Mouse (Mus musculus): ENCODE measurements around the gene Cit. TPM values are rescaled to one million over a fixed set of nuclear protein-coding genes. Genes with fewer than 3 reads are reported as not detected.

Gene Cit
- polyA plus RNA-seq, 1 experiment, result 14.1 TPM

DNA sequence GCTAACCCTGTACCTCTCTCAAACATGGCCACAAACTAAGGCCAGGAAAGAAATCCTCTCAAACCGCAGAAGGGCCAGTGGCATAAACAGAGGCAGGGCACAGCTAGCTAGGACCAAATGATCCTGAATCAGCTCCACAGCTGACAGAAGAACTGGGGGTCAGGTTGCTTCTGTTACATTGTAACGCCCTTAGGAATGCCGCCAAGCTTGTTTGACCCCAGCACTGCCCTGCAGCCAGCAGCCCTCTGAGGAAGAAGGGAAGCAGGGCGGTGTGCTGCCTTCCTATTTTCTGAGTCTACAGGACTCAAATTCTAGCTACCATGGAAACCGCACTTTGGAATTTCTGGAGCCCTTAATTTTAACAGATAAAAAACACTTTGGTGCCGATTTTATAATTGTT is 13.6 kb downstream of the Cit start:
- no peak for DNase-seq
- Histone ChIP-seq H3K4me3 (ENCODE audit: control insufficient read depth, insufficient read depth, low read length) (no peak overlapping the region), H3K36me3 (ENCODE audit: control insufficient read depth, insufficient read depth, low read length) (peaks cover 11% of the 10 kb centered on the region; the same call in 1 of the 2 replicates), H3K4me1 (replicated peaks; ENCODE audit: control insufficient read depth, insufficient read depth, low read length) (no peaks in the 10 kb centered on the region), H3K27me3 (ENCODE audit: control insufficient read depth, insufficient read depth, low read length) (no peaks in the 10 kb centered on the region), H3K27ac (ENCODE audit: control insufficient read depth, insufficient read depth, low read length) (no peak overlapping the region)
- 97% methylated on average over 6 of the region's 6 CpGs for WGBS
- TF ChIP-seq CTCF (IDR thresholded peaks at IDR 0.05; ENCODE audit: borderline replicate concordance, control insufficient read depth, extremely low read depth, insufficient read depth, low read length, poor library complexity) (no peak), POLR2A (IDR thresholded peaks at IDR 0.05; ENCODE audit: control insufficient read depth, extremely low read depth, insufficient read depth, low read length, poor library complexity) (no peak)

GRCm38 (mm10) chr5:115859461-115859860 is 14.4 kb downstream of the Cit start:
- TF ChIP-seq CTCF (IDR thresholded peaks at IDR 0.05; ENCODE audit: borderline replicate concordance, control insufficient read depth, extremely low read depth, insufficient read depth, low read length, poor library complexity), result no peak
- no peak for TF ChIP-seq POLR2A (IDR thresholded peaks at IDR 0.05; ENCODE audit: control insufficient read depth, extremely low read depth, insufficient read depth, low read length, poor library complexity)
- no peak for DNase-seq
- no peak overlapping the region for H3K4me3 ChIP-seq (ENCODE audit: control insufficient read depth, insufficient read depth, low read length)
- H3K4me1 ChIP-seq (replicated peaks; ENCODE audit: control insufficient read depth, insufficient read depth, low read length), result no peaks in the 10 kb centered on the region
- no peak overlapping the region for H3K27ac ChIP-seq (ENCODE audit: control insufficient read depth, insufficient read depth, low read length)
- no peaks in the 10 kb centered on the region for H3K27me3 ChIP-seq (ENCODE audit: control insufficient read depth, insufficient read depth, low read length)
- 97% methylated on average over 9 of the region's 9 CpGs for WGBS
- peaks cover 13% of the 10 kb centered on the region for H3K36me3 ChIP-seq (ENCODE audit: control insufficient read depth, insufficient read depth, low read length)

- WGBS, result 95% methylated on average over 10 of the region's 10 CpGs
- no peak overlapping the region for H3K27ac ChIP-seq (ENCODE audit: control insufficient read depth, insufficient read depth, low read length)
- H3K4me1 ChIP-seq (replicated peaks; ENCODE audit: control insufficient read depth, insufficient read depth, low read length), result no peaks in the 10 kb centered on the region
- H3K27me3 ChIP-seq (ENCODE audit: control insufficient read depth, insufficient read depth, low read length), result no peaks in the 10 kb centered on the region
- peaks cover 18% of the 10 kb centered on the region for H3K36me3 ChIP-seq (ENCODE audit: control insufficient read depth, insufficient read depth, low read length)
- TF ChIP-seq CTCF (IDR thresholded peaks at IDR 0.05; ENCODE audit: borderline replicate concordance, control insufficient read depth, extremely low read depth, insufficient read depth, low read length, poor library complexity) (no peak), POLR2A (IDR thresholded peaks at IDR 0.05; ENCODE audit: control insufficient read depth, extremely low read depth, insufficient read depth, low read length, poor library complexity) (no peak)
- no peak for DNase-seq
- no peak overlapping the region for H3K4me3 ChIP-seq (ENCODE audit: control insufficient read depth, insufficient read depth, low read length)
These were observed 16.9 kb downstream of the Cit start for GRCm38 (mm10) chr5:115861991-115862390.

- no peak for TF ChIP-seq POLR2A (IDR thresholded peaks at IDR 0.05; ENCODE audit: control insufficient read depth, extremely low read depth, insufficient read depth, low read length, poor library complexity)
- no peak for TF ChIP-seq CTCF (IDR thresholded peaks at IDR 0.05; ENCODE audit: borderline replicate concordance, control insufficient read depth, extremely low read depth, insufficient read depth, low read length, poor library complexity)
- Histone ChIP-seq H3K27ac (ENCODE audit: control insufficient read depth, insufficient read depth, low read length) (no peak overlapping the region), H3K36me3 (ENCODE audit: control insufficient read depth, insufficient read depth, low read length) (peaks cover 18% of the 10 kb centered on the region), H3K4me1 (replicated peaks; ENCODE audit: control insufficient read depth, insufficient read depth, low read length) (no peaks in the 10 kb centered on the region), H3K27me3 (ENCODE audit: control insufficient read depth, insufficient read depth, low read length) (no peaks in the 10 kb centered on the region), H3K4me3 (ENCODE audit: control insufficient read depth, insufficient read depth, low read length) (no peak overlapping the region)
- 96% methylated on average over 10 of the region's 10 CpGs for WGBS
- no peak for DNase-seq
These were observed 17.4 kb downstream of the Cit start for GRCm38 (mm10) chr5:115862439-115862838.

DNA sequence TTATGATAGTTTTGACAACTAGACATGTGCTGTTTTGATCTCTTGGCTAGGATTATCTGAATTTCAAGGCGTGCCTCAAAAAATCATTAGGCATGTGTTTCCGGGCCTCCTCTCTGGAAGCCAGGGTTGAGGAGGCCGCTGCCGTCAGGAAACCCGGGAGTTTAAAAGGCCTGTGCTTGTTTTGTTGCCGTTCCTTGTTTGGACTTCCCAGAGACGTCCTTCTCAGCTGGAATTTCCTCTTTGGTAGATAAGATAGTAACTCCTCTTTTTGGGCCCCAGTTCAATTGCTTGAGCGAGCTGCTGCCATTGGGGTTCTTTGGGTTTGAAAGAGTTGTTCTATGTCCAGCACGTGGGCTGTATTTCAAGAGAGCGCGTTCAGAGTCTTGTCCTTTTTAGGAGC is 21.2 kb downstream of the Cit start:
- 93% methylated on average over 11 of the region's 11 CpGs for WGBS
- TF ChIP-seq CTCF (IDR thresholded peaks at IDR 0.05; ENCODE audit: borderline replicate concordance, control insufficient read depth, extremely low read depth, insufficient read depth, low read length, poor library complexity) (no peak), POLR2A (IDR thresholded peaks at IDR 0.05; ENCODE audit: control insufficient read depth, extremely low read depth, insufficient read depth, low read length, poor library complexity) (no peak)
- Histone ChIP-seq H3K4me1 (replicated peaks; ENCODE audit: control insufficient read depth, insufficient read depth, low read length) (no peaks in the 10 kb centered on the region), H3K36me3 (ENCODE audit: control insufficient read depth, insufficient read depth, low read length) (peaks cover 13% of the 10 kb centered on the region; the same call in 1 of the 2 replicates), H3K4me3 (ENCODE audit: control insufficient read depth, insufficient read depth, low read length) (no peak overlapping the region), H3K27me3 (ENCODE audit: control insufficient read depth, insufficient read depth, low read length) (no peaks in the 10 kb centered on the region), H3K27ac (ENCODE audit: control insufficient read depth, insufficient read depth, low read length) (no peak overlapping the region)
- DNase-seq, result no peak

GRCm38 (mm10) chr5:115868540-115868939 is 23.5 kb downstream of the Cit start:
- TF ChIP-seq CTCF (IDR thresholded peaks at IDR 0.05; ENCODE audit: borderline replicate concordance, control insufficient read depth, extremely low read depth, insufficient read depth, low read length, poor library complexity), result no peak
- no peak for TF ChIP-seq POLR2A (IDR thresholded peaks at IDR 0.05; ENCODE audit: control insufficient read depth, extremely low read depth, insufficient read depth, low read length, poor library complexity)

DNA sequence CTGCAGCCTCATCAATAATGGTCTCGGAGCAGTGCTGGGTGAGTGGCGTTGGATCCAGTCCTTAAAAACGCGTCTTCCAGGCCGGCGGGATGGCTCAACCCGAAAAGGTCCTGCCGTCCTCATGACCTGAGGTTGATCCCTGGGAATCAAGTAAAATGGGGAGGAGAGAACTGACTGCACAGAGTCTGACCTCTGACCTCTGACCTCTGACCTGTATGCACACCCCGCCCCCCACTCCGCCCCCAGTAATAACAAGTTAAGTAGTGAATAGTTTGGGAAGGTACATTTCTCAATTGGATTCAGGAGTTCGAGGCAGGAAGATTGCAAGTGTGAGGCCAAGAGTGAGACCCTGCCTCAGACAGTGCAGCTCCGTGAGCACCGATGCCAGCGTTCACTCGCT is 24.1 kb downstream of the Cit start:
- peaks cover 5% of the 10 kb centered on the region; the same call in 1 of the 2 replicates for H3K36me3 ChIP-seq (ENCODE audit: control insufficient read depth, insufficient read depth, low read length)
- no peak overlapping the region for H3K4me3 ChIP-seq (ENCODE audit: control insufficient read depth, insufficient read depth, low read length)
- over 99% methylated on average over 15 of the region's 15 CpGs for WGBS
- no peaks in the 10 kb centered on the region for H3K4me1 ChIP-seq (replicated peaks; ENCODE audit: control insufficient read depth, insufficient read depth, low read length)
- no peak for TF ChIP-seq CTCF (IDR thresholded peaks at IDR 0.05; ENCODE audit: borderline replicate concordance, control insufficient read depth, extremely low read depth, insufficient read depth, low read length, poor library complexity)
- H3K27ac ChIP-seq (ENCODE audit: control insufficient read depth, insufficient read depth, low read length), result no peak overlapping the region
- H3K27me3 ChIP-seq (ENCODE audit: control insufficient read depth, insufficient read depth, low read length), result no peaks in the 10 kb centered on the region
- DNase-seq, result no peak

More at GRCm38 (mm10) chr5:115868540-115868939, 23.5 kb downstream of the Cit start:
- H3K27me3 ChIP-seq (ENCODE audit: control insufficient read depth, insufficient read depth, low read length), result no peaks in the 10 kb centered on the region
- no peaks in the 10 kb centered on the region for H3K4me1 ChIP-seq (replicated peaks; ENCODE audit: control insufficient read depth, insufficient read depth, low read length)
- 92% methylated on average over 12 of the region's 12 CpGs for WGBS
- H3K36me3 ChIP-seq (ENCODE audit: control insufficient read depth, insufficient read depth, low read length), result peaks cover 8% of the 10 kb centered on the region; the same call in 1 of the 2 replicates
- no peak for DNase-seq
- no peak overlapping the region for H3K27ac ChIP-seq (ENCODE audit: control insufficient read depth, insufficient read depth, low read length)
- H3K4me3 ChIP-seq (ENCODE audit: control insufficient read depth, insufficient read depth, low read length), result no peak overlapping the region
